ENCODE assay signal across 9 mouse cellular contexts in the genomic region with DNA sequence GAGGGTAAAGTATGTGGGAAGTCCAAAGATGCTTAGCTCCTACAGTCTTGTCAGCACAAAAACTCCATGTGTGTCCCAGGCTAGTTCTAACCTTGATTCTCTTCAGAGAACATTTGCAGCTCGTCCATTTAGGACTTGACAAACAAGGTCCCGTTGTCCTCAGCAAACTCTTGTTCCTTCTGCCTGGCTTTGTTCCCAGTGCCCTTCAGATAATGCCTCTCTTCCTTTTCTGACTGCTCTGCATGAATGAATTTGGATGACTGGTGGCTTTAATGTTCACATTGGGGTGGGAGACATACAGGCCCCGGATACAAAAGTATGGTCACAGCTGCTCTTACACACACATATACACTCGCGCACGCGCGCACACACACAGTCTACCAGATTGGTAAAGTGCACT. TPM values are rescaled to one million over a fixed set of nuclear protein-coding genes. Genes with fewer than 3 reads are reported as not detected.
DNase-seq lines count a peak whose midpoint lies in the region; ATAC-seq lines count a peak whose summit lies in the region.
"Had no signal": no experiment of that assay in that cellular context is flagged by ENCODE, and none has a peak within 500 bp of the region (broad histone marks: within the 10 kb centered on the region; RNA-seq: fewer than 3 reads in every experiment).

No protein-coding gene starts in this region.

- DNase-seq in adrenal gland, adult (ENCODE audit: inconsistent age in 2 of 2, low spot score in 1 of 2) = peak; percentile 84 to 94
- DNase-seq in adrenal gland, postnatal 4 days (ENCODE audit: low spot score in 2 of 2) = no peak
- DNase-seq in kidney, postnatal 14 days = peak; percentile 59
- DNase-seq in kidney, adult 8-10 months = no peak
- DNase-seq in ovary, adult 18-20 months (ENCODE audit: low spot score) = peak; percentile 47
- no peak for DNase-seq in ovary, postnatal 36 days (ENCODE audit: low spot score)
- DNase-seq in testis, postnatal 10 days (ENCODE audit: low spot score) = peak; percentile 57
- DNase-seq: cerebellum, adult 2 months had no signal

- no peak for ATAC-seq in megakaryocyte, adult 5-6 weeks (ENCODE audit: poor library complexity, severe bottlenecking)

RNA-seq across cellular contexts. Expression of a gene that starts 59.1 kb away (rescaled TPM):
- total RNA-seq in adrenal gland, postnatal 4 days (2021) = 100 to 1,000 TPM; 160 to 167 TPM
- total RNA-seq in megakaryocyte, adult 5-6 weeks (2015) = 96.5 and 104 TPM in 2 replicates
- 126 and 148 TPM in 2 replicates for total RNA-seq in megakaryocyte, adult 5-6 weeks (2017)

Comparison
In these comparisons a context has a peak if more than half of its experiments do, and no peak if none do; other contexts are left out.
1. DNase-seq: peak in adrenal gland, adult (2 of 2), kidney, postnatal 14 days (single experiment), ovary, adult 18-20 months (single experiment) and testis, postnatal 10 days (single experiment); none in adrenal gland, postnatal 4 days (0 of 2), kidney, adult 8-10 months (0 of 2) and ovary, postnatal 36 days (single experiment).